Comparison of ENCODE assay signal across 14 mouse cellular contexts in the genomic region with DNA sequence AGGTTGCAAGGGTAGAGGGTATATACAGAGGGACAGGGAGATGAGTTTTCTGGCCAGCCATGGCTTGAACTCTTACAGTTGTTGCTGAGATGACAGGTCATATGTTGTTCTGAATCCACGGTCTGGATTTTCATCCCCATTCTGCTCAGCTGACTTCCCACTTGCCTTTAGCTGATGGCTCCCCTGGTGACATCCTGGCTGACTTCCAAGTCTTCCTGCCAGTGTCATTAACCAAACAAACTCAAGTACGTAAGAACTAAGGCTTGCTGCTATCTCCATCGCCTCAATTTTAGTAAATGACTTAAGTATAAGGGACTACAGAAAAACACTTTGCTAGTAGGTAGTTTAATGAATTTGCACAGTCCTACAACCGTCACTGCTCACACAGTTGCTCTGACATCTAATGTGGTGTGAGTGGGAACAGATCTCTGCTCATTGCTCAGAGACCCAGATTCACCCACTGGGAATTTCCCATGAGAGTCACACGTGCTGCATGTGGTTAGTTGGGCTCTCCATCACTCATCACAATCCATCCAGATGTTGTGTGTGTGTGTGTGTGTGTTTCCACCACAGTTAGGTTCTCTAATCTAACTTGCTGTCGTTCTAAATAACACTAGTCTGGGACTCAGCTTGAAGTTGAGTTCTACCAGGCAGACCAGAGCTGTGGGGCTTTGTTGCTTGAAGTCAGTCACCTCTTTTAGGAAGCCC.
DNase-seq lines count a peak whose midpoint lies in the region; ATAC-seq and TF ChIP-seq lines count a peak whose summit lies in the region.
"Had no signal": no experiment of that assay in that cellular context is flagged by ENCODE, and none has a peak within 500 bp of the region (broad histone marks: within the 10 kb centered on the region; RNA-seq: fewer than 3 reads in every experiment).

No protein-coding gene starts in this region.

- H3K27ac ChIP-seq in kidney, adult 2 months (ENCODE audit: insufficient read depth, low read depth, low read length): no peak overlapping the region
- H3K27ac ChIP-seq: embryonic facial prominence, embryonic 13.5 days; forebrain, embryonic 10.5 days; intestine, embryonic 15.5 days had no signal

- WGBS in kidney, adult 2 months: 77% methylated on average over 6 of the region's 6 CpGs

- no peak overlapping the region for H3K4me3 ChIP-seq in kidney, adult 2 months (ENCODE audit: insufficient read depth, low read depth, low read length)
- H3K4me3 ChIP-seq: embryonic facial prominence, embryonic 13.5 days; forebrain, embryonic 10.5 days; intestine, embryonic 15.5 days had no signal

- TF ChIP-seq POLR2A in kidney, adult 2 months (IDR thresholded peaks at IDR 0.05; ENCODE audit: low read depth, low read length): no peak

- no peak for TF ChIP-seq CTCF in kidney, adult 2 months (conservative IDR thresholded peaks at IDR 0.05; ENCODE audit: insufficient read depth, insufficient read length, low read depth, low read length)

- H3K36me3 ChIP-seq in kidney, adult 2 months (ENCODE audit: control insufficient read depth, insufficient read depth, low read length): no peaks in the 10 kb centered on the region
- H3K36me3 ChIP-seq: embryonic facial prominence, embryonic 13.5 days; forebrain, embryonic 10.5 days; intestine, embryonic 15.5 days had no signal

- no peaks in the 10 kb centered on the region for H3K27me3 ChIP-seq in kidney, adult 2 months (replicated peaks; ENCODE audit: control insufficient read depth, insufficient read depth, low read length)
- H3K27me3 ChIP-seq: embryonic facial prominence, embryonic 13.5 days; intestine, embryonic 15.5 days had no signal

- peaks cover 9% of the 10 kb centered on the region; the same call in 1 of the 2 replicates for H3K4me1 ChIP-seq in kidney, adult 2 months (ENCODE audit: control insufficient read depth, insufficient read depth, low read length)

- peak; percentile 16 to 22 for DNase-seq in cerebellum, adult 18-20 months
- peak; percentile 30 for DNase-seq in kidney, adult 2 months
- DNase-seq in kidney, adult 9 months: no peak
- peak; percentile 41 for DNase-seq in lung, postnatal 10 days
- no peak for DNase-seq in lung, adult 18-20 months
- DNase-seq in cerebellum, postnatal 25 days: peak; percentile 24 to 63
- DNase-seq: heart, adult 18-20 months; right cerebral cortex, postnatal 14 days; thymus, adult 2 months had no signal

- ATAC-seq in cerebellum, adult (ENCODE audit: insufficient number of reproducible peaks, low FRiP score, low TSS enrichment): no peak
- ATAC-seq in megakaryocyte-erythroid progenitor cell, adult 5-6 weeks (replicated peaks; ENCODE audit: low FRiP score, low TSS enrichment, poor library complexity, severe bottlenecking): no peak
- ATAC-seq: intestine, embryonic 15.5 days had no signal

Comparison
In these comparisons a context has a peak if more than half of its experiments do, and no peak if none do; other contexts are left out.
1. DNase-seq: peak in cerebellum, adult 18-20 months (2 of 2), kidney, adult 2 months (single experiment), lung, postnatal 10 days (single experiment) and cerebellum, postnatal 25 days (2 of 2); none in kidney, adult 9 months (single experiment) and lung, adult 18-20 months (0 of 2).